Mouse (Mus musculus) liver, adult 2 months (tissue): Measurements from ENCODE around the gene Tnfrsf26.

Experiments used
- CTCF ChIP-seq: fragments of 200-500 bp; IDR thresholded peaks from 2 replicates; pipeline ENCODE4 v1.5.1; 2011; ENCODE audit warnings: low read depth, low read length, control low read depth
- POLR2A ChIP-seq: fragments of 200-500 bp; IDR thresholded peaks from 2 replicates; pipeline ENCODE4 v1.6.1; 2011; ENCODE audit warnings: low read length, control low read depth; ENCODE audit not compliant: insufficient read depth; ENCODE audit errors: extremely low read depth

GRCm38 (mm10) chr7:143663470-143663869, 34.9 kb upstream of the Tnfrsf26 start:
- TF ChIP-seq POLR2A (no peak), CTCF (no peak)
